Mouse (Mus musculus) CH12.LX (cell line): ENCODE measurements around the gene Hip1r. TPM values are rescaled to one million over a fixed set of nuclear protein-coding genes. Genes with fewer than 3 reads are reported as not detected.
A peak's percentile ranks its signal among the peaks of the same experiment; 100 is the strongest.

Source experiments
- DNase-seq: peaks from one replicate; pipeline ENCODE4 v3.0.0-alpha.2; 2013; ENCODE audit errors: extremely low read depth
- H3K27ac ChIP-seq: 2 replicates; pipeline ENCODE4 v1.5.1; 2012; ENCODE audit warnings: low read depth, mild to moderate bottlenecking, control low read depth, moderate library complexity; ENCODE audit not compliant: insufficient read depth
- H3K27me3 ChIP-seq: replicated peaks from 2 replicates; pipeline ENCODE3; 2012; ENCODE audit warnings: inconsistent platforms
- H3K36me3 ChIP-seq, 2 experiments: replicated peaks in 1 of 2; 2 replicates each; pipeline versions ENCODE3 to v1.6.1; 2012; ENCODE audit warnings: inconsistent platforms in 1 of 2, low read length in 1 of 2, mild to moderate bottlenecking in 1 of 2, mixed read lengths in 1 of 2, moderate library complexity in 1 of 2; ENCODE audit not compliant: control insufficient read depth in 1 of 2, insufficient read depth in 1 of 2
- H3K4me1 ChIP-seq, 2 experiments: 2 replicates each; pipeline ENCODE4 v1.6.1; 2012; ENCODE audit warnings: inconsistent platforms in 1 of 2, moderate library complexity in 1 of 2; ENCODE audit not compliant: insufficient read depth in 2 of 2, control insufficient read depth in 1 of 2
- H3K4me2 ChIP-seq: 2 replicates; pipeline ENCODE4 v1.6.1; 2012; ENCODE audit warnings: low read depth, mild to moderate bottlenecking, control low read depth; ENCODE audit not compliant: poor library complexity, insufficient read depth, severe bottlenecking
- H3K4me3 ChIP-seq, 3 experiments: fragments of 150-350 bp in 1 of 3; sonication (generic) in 1 of 3; replicated peaks in 1 of 3; 2 replicates each; pipeline versions ENCODE3 to v1.5.1; 2011 to 2012; ENCODE audit warnings: low read depth in 2 of 3, low read length in 2 of 3, mild to moderate bottlenecking in 2 of 3, moderate library complexity in 2 of 3, control low read depth in 1 of 3, improper control_type of control experiment in 1 of 3, inconsistent platforms in 1 of 3, mixed read lengths in 1 of 3; ENCODE audit not compliant: poor library complexity in 1 of 3
- H3K79me2 ChIP-seq: replicated peaks from 2 replicates; pipeline ENCODE4 v1.6.1; 2012; ENCODE audit warnings: mild to moderate bottlenecking, moderate library complexity; ENCODE audit not compliant: control insufficient read depth, poor library complexity, insufficient read depth, severe bottlenecking; ENCODE audit errors: extremely low read depth
- H3K9ac ChIP-seq: 2 replicates; pipeline ENCODE4 v1.6.1; 2012; ENCODE audit warnings: low read depth, mild to moderate bottlenecking, control low read depth, moderate library complexity; ENCODE audit not compliant: insufficient read depth
- H3K9me3 ChIP-seq: replicated peaks from 2 replicates; pipeline ENCODE3; 2012; ENCODE audit warnings: low read length, inconsistent platforms, mixed read lengths
- BHLHE40 ChIP-seq: IDR thresholded peaks from 2 replicates; pipeline ENCODE4 v1.6.1; 2011; ENCODE audit warnings: mild to moderate bottlenecking, low read depth, low read length, improper control_type of control experiment
- CHD1 ChIP-seq: IDR thresholded peaks from 2 replicates; pipeline ENCODE4 v1.6.1; 2012; ENCODE audit warnings: low read depth, low read length, improper control_type of control experiment, inconsistent platforms
- CHD2 ChIP-seq: IDR thresholded peaks from 2 replicates; pipeline ENCODE4 v1.6.1; 2011; ENCODE audit warnings: low read length, improper control_type of control experiment
- E2F4 ChIP-seq: IDR thresholded peaks from 2 replicates; pipeline ENCODE4 v1.6.1; 2011; ENCODE audit warnings: low read depth, low read length, improper control_type of control experiment; ENCODE audit not compliant: insufficient replicate concordance
- ELF1 ChIP-seq: IDR thresholded peaks from 2 replicates; pipeline ENCODE4 v1.6.1; 2014; ENCODE audit warnings: low read depth, mild to moderate bottlenecking, inconsistent platforms, low read length, improper control_type of control experiment
- EP300 ChIP-seq: IDR thresholded peaks from 2 replicates; pipeline ENCODE4 v1.6.1; 2011; ENCODE audit warnings: low read length, improper control_type of control experiment
- ETS1 ChIP-seq: conservative IDR thresholded peaks from 2 replicates; pipeline ENCODE4 v1.6.1; 2012; ENCODE audit warnings: low read depth, mild to moderate bottlenecking, inconsistent platforms, low read length, improper control_type of control experiment, moderate library complexity
- GABPA ChIP-seq: IDR thresholded peaks from 2 replicates; pipeline ENCODE4 v1.6.1; 2012; ENCODE audit warnings: low read depth, low read length, improper control_type of control experiment, inconsistent platforms; ENCODE audit not compliant: insufficient replicate concordance
- HCFC1 ChIP-seq: IDR thresholded peaks from 2 replicates; pipeline ENCODE4 v1.6.1; 2012; ENCODE audit warnings: low read depth, mild to moderate bottlenecking, inconsistent platforms, low read length, improper control_type of control experiment
- IRF4 ChIP-seq: IDR thresholded peaks from 2 replicates; pipeline ENCODE4 v1.6.1; 2014; ENCODE audit warnings: low read depth, mild to moderate bottlenecking, inconsistent platforms, low read length, improper control_type of control experiment
- JUN ChIP-seq: IDR thresholded peaks from 2 replicates; pipeline ENCODE4 v1.6.1; 2011; ENCODE audit warnings: low read depth, mild to moderate bottlenecking, low read length, improper control_type of control experiment, moderate library complexity; ENCODE audit not compliant: insufficient read depth
- JUND ChIP-seq: conservative IDR thresholded peaks from 2 replicates; pipeline ENCODE4 v1.6.1; 2011; ENCODE audit warnings: low read depth, low read length, improper control_type of control experiment
- KAT2A ChIP-seq: IDR thresholded peaks from 2 replicates; pipeline ENCODE4 v1.6.1; 2012; ENCODE audit warnings: low read length, improper control_type of control experiment, inconsistent platforms; ENCODE audit not compliant: insufficient replicate concordance
- MAFK ChIP-seq: IDR thresholded peaks from 2 replicates; pipeline ENCODE4 v1.6.1; 2011; ENCODE audit warnings: low read length, improper control_type of control experiment; ENCODE audit not compliant: insufficient replicate concordance
- MAX ChIP-seq: IDR thresholded peaks from 2 replicates; pipeline ENCODE4 v1.6.1; 2011; ENCODE audit warnings: low read length, improper control_type of control experiment
- MAZ ChIP-seq: IDR thresholded peaks from 2 replicates; pipeline ENCODE4 v1.6.1; 2012; ENCODE audit warnings: low read depth, mild to moderate bottlenecking, inconsistent platforms, low read length, improper control_type of control experiment, moderate library complexity
- MEF2A ChIP-seq: IDR thresholded peaks from 2 replicates; pipeline ENCODE4 v1.6.1; 2014; ENCODE audit warnings: low read depth, mild to moderate bottlenecking, inconsistent platforms, low read length, improper control_type of control experiment, borderline replicate concordance
- MXI1 ChIP-seq: IDR thresholded peaks from 2 replicates; pipeline ENCODE4 v1.6.1; 2011; ENCODE audit warnings: mild to moderate bottlenecking, low read depth, low read length, improper control_type of control experiment
- MYC ChIP-seq: IDR thresholded peaks from 2 replicates; pipeline ENCODE4 v1.6.1; 2011; ENCODE audit warnings: low read depth, mild to moderate bottlenecking, improper control_type of control experiment, low read length
- NELFE ChIP-seq: IDR thresholded peaks from 2 replicates; pipeline ENCODE4 v1.6.1; 2011; ENCODE audit warnings: low read depth, low read length, improper control_type of control experiment
- NRF1 ChIP-seq: IDR thresholded peaks from 2 replicates; pipeline ENCODE4 v1.6.1; 2014; ENCODE audit warnings: low read depth, mild to moderate bottlenecking, inconsistent platforms, low read length, improper control_type of control experiment, moderate library complexity
- PAX5 ChIP-seq: IDR thresholded peaks from 2 replicates; pipeline ENCODE4 v1.6.1; 2012; ENCODE audit warnings: low read length, inconsistent platforms, mixed read lengths
- POLR2A ChIP-seq: IDR thresholded peaks from 2 replicates; pipeline ENCODE4 v1.6.1; 2011; ENCODE audit warnings: low read depth, mild to moderate bottlenecking, improper control_type of control experiment, low read length
- POLR2AphosphoS2 ChIP-seq: IDR thresholded peaks from 2 replicates; pipeline ENCODE4 v1.6.1; 2011; ENCODE audit warnings: low read depth, low read length, improper control_type of control experiment
- RAD21 ChIP-seq: IDR thresholded peaks from 2 replicates; pipeline ENCODE4 v1.6.1; 2011; ENCODE audit warnings: low read depth, mild to moderate bottlenecking, low read length, improper control_type of control experiment, moderate library complexity
- RCOR1 ChIP-seq: conservative IDR thresholded peaks from 2 replicates; pipeline ENCODE4 v1.6.1; 2012; ENCODE audit warnings: low read depth, mild to moderate bottlenecking, inconsistent platforms, low read length, improper control_type of control experiment
- SIN3A ChIP-seq: IDR thresholded peaks from 2 replicates; pipeline ENCODE4 v1.6.1; 2012; ENCODE audit warnings: low read length, improper control_type of control experiment, inconsistent platforms
- SMC3 ChIP-seq: IDR thresholded peaks from 2 replicates; pipeline ENCODE4 v1.6.1; 2011; ENCODE audit warnings: low read depth, low read length, improper control_type of control experiment
- TBP ChIP-seq: conservative IDR thresholded peaks from 2 replicates; pipeline ENCODE4 v1.6.1; 2011; ENCODE audit warnings: low read depth, low read length, improper control_type of control experiment
- TCF12 ChIP-seq: IDR thresholded peaks from 2 replicates; pipeline ENCODE4 v1.6.1; 2014; ENCODE audit warnings: low read depth, mild to moderate bottlenecking, inconsistent platforms, low read length, improper control_type of control experiment
- UBTF ChIP-seq: IDR thresholded peaks from 2 replicates; pipeline ENCODE4 v1.6.1; 2012; ENCODE audit warnings: low read depth, mild to moderate bottlenecking, inconsistent platforms, low read length, improper control_type of control experiment, moderate library complexity
- USF1 ChIP-seq: IDR thresholded peaks from 2 replicates; pipeline ENCODE4 v1.6.1; 2014; ENCODE audit warnings: low read depth, mild to moderate bottlenecking, inconsistent platforms, low read length, improper control_type of control experiment
- USF2 ChIP-seq: conservative IDR thresholded peaks from 2 replicates; pipeline ENCODE4 v1.6.1; 2011; ENCODE audit warnings: low read depth, low read length, improper control_type of control experiment
- ZC3H11A ChIP-seq: IDR thresholded peaks from 2 replicates; pipeline ENCODE4 v1.6.1; 2012; ENCODE audit warnings: low read depth, mild to moderate bottlenecking, inconsistent platforms, low read length, improper control_type of control experiment
- ZKSCAN1 ChIP-seq: IDR thresholded peaks from 2 replicates; pipeline ENCODE4 v1.6.1; 2012; ENCODE audit warnings: low read depth, inconsistent platforms, low read length, improper control_type of control experiment, borderline replicate concordance
- ZMIZ1 ChIP-seq: IDR thresholded peaks from 2 replicates; pipeline ENCODE4 v1.6.1; 2012; ENCODE audit warnings: low read depth, mild to moderate bottlenecking, inconsistent platforms, low read length, improper control_type of control experiment
- ZNF384 ChIP-seq: IDR thresholded peaks from 2 replicates; pipeline ENCODE4 v1.6.1; 2012; ENCODE audit warnings: low read depth, low read length, improper control_type of control experiment, inconsistent platforms
- dilution Hi-C: fragments of 300-500 bp; cut with MboI; formaldehyde crosslinking; loops from 2 replicates; pipeline ENCODE4 v1.14.3; 2020; ENCODE audit warnings: low sequenced_read_pairs; ENCODE audit not compliant: extremely low pct_unique_long_range_greater_than_20kb, extremely low pct_ligation_motif_present
- in situ Hi-C: fragments of 300-500 bp; cut with MboI; formaldehyde crosslinking; loops from 3 replicates; pipeline ENCODE4 v1.14.3; 2019; ENCODE audit warnings: low sequenced_read_pairs, low pct_ligation_motif_present, low pct_unique_long_range_greater_than_20kb, mixed read lengths
- polyA plus RNA-seq: library from polyadenylated mRNA; unstranded; fragments of >175 nt; gene quantifications from 2 replicates; pipeline ENCODE4 v1.2.1, GENCODE M21; 2012; ENCODE audit warnings: low read depth; ENCODE audit not compliant: insufficient read length
- total RNA-seq, 2 experiments: library from RNA; depleted of rRNA; stranded (reverse); fragments of 300-350 nt in 1 of 2; fragments of >200 nt in 1 of 2; gene quantifications; 2 replicates each; pipeline ENCODE4 v1.2.3; 2012 to 2014

Hip1r gene
- total and polyA plus RNA-seq, 3 experiments = 26.1 to 49.8 (median 44.7) TPM

- Histone ChIP-seq H3K79me2 (peaks cover 23% of the 10 kb centered on the region), H3K9ac (peak within 1 kb of the TSS; percentile 89), H3K4me3 (peak within 1 kb of the TSS; percentile 76 to 89 (median 78)), H3K9me3 (no peaks in the 10 kb centered on the region), H3K4me2 (peak within 1 kb of the TSS; percentile 85)
- in situ Hi-C loops = no loop called here
- TF ChIP-seq TCF12 (peak; percentile 64; the same call in 1 of the 2 replicates), NELFE (peak; percentile 61; the same call in 1 of the 2 replicates), CHD1 (no peak), MYC (no peak), USF2 (peak; percentile 72), ZC3H11A (no peak), IRF4 (peak; percentile 60), ELF1 (peak; percentile 88), BHLHE40 (peak; percentile 94), RCOR1 (no peak), SIN3A (peak; percentile 41; the same call in 1 of the 2 replicates), E2F4 (no peak; the same call in 1 of the 2 replicates), KAT2A (no peak), POLR2AphosphoS2 (no peak), JUND (no peak), CHD2 (no peak), MAFK (no peak), NRF1 (0 out of 2 replicates have a peak, but pooled peaks have one; percentile 20), MAX (peak; percentile 66; the same call in 1 of the 2 replicates), SMC3 (peak; percentile 3; the same call in 1 of the 2 replicates), ETS1 (peak; percentile 65), GABPA (peak; percentile 99), POLR2A (peak; percentile 77; the same call in 1 of the 2 replicates), ZMIZ1 (no peak), MEF2A (peak; percentile 40; the same call in 1 of the 2 replicates), EP300 (no peak), HCFC1 (peak; percentile 45), ZKSCAN1 (no peak), USF1 (peak; percentile 90), ZNF384 (peak; percentile 84), TBP (no peak), JUN (peak; percentile 58), MXI1 (no peak; the same call in 1 of the 2 replicates), RAD21 (no peak), PAX5 (no peak), MAZ (peak; percentile 80), UBTF (no peak)
- TF ChIP-seq, all 38 proteins: peak for 19
- peak; percentile 84 for DNase-seq
- dilution Hi-C loops = no loop called here
- Histone ChIP-seq H3K36me3 (peaks cover 0 to 26% of the 10 kb centered on the region in 2 experiments), H3K4me1 (peaks cover 15 to 63% of the 10 kb centered on the region in 2 experiments), H3K27me3 (peaks cover 2% of the 10 kb centered on the region), H3K27ac (no peak within 1 kb of the TSS)
These were observed 58.6 kb downstream of the Hip1r start, which contains the start of gene Vps37b for GRCm38 (mm10) chr5:124032001-124032508. Vps37b (minus strand) TSS chr5:124032270.
